8 mouse cellular contexts compared by ENCODE assay signal in genomic region chr11:117890519-117891282, GRCm38 (mm10). TPM values are rescaled to one million over a fixed set of nuclear protein-coding genes. Genes with fewer than 3 reads are reported as not detected.
DNase-seq lines count a peak whose midpoint lies in the region; TF ChIP-seq lines count a peak whose summit lies in the region.
"Had no signal": no experiment of that assay in that cellular context is flagged by ENCODE, and none has a peak within 500 bp of the region (broad histone marks: within the 10 kb centered on the region; RNA-seq: fewer than 3 reads in every experiment).

No protein-coding gene starts in this region.

- no peak overlapping the region for H3K9ac ChIP-seq in CH12.LX (ENCODE audit: insufficient read depth, low read depth)

- dilution Hi-C loops in CH12.LX (cut with MboI; ENCODE audit: extremely low pct_ligation_motif_present, extremely low pct_unique_long_range_greater_than_20kb, low sequenced_read_pairs), result no loop called here

- TF ChIP-seq EP300 in CH12.LX (IDR thresholded peaks at IDR 0.05; ENCODE audit: low read length), result no peak

- peaks cover 7% of the 10 kb centered on the region for H3K9me3 ChIP-seq in CH12.LX (replicated peaks; ENCODE audit: low read length)

- TF ChIP-seq CTCF in CH12.LX (conservative IDR thresholded peaks at IDR 0.05 in 1 of 2, IDR thresholded peaks at IDR 0.05 in 1 of 2; ENCODE audit: low read depth in 2 of 2, low read length in 2 of 2), result peak in 1 of 2 experiments; percentile 58; a peak in 2 of 4 replicates

- H3K4me2 ChIP-seq in CH12.LX (ENCODE audit: insufficient read depth, low read depth, poor library complexity, severe bottlenecking), result no peak overlapping the region

- TF ChIP-seq RAD21 in CH12.LX (IDR thresholded peaks at IDR 0.05; ENCODE audit: low read depth, low read length), result peak; percentile 46

- H3K79me2 ChIP-seq in CH12.LX (replicated peaks; ENCODE audit: control insufficient read depth, extremely low read depth, insufficient read depth, poor library complexity, severe bottlenecking), result no peaks in the 10 kb centered on the region

- in situ Hi-C loops in CH12.LX (cut with MboI; ENCODE audit: low pct_ligation_motif_present, low pct_unique_long_range_greater_than_20kb, low sequenced_read_pairs), result no loop called here

- no peak overlapping the region for H3K27ac ChIP-seq in CH12.LX (ENCODE audit: insufficient read depth, low read depth)

- H3K36me3 ChIP-seq in CH12.LX (replicated peaks in 1 of 2; ENCODE audit: control insufficient read depth in 1 of 2, insufficient read depth in 1 of 2, low read length in 1 of 2), result no peaks in the 10 kb centered on the region

- DNase-seq in 3T3-L1 (ENCODE audit: low read depth, low spot score) (peak; percentile 69), CH12.LX (ENCODE audit: extremely low read depth) (no peak)
- peak; percentile 62 for DNase-seq in gastrocnemius, postnatal 10 days
- peak; percentile 66 to 78 for DNase-seq in kidney, postnatal 4 days
- peak; percentile 64 for DNase-seq in skeletal muscle tissue, adult 2 months (ENCODE audit: low read depth, low spot score)
- no peak for DNase-seq in urinary bladder, postnatal 10 days (ENCODE audit: low spot score)
- no peak for DNase-seq in thymus, postnatal 25 days

- H3K27me3 ChIP-seq in CH12.LX (replicated peaks), result peaks cover 92% of the 10 kb centered on the region

- peaks cover 5 to 11% of the 10 kb centered on the region in 2 experiments; a peak in 3 of 4 replicates for H3K4me1 ChIP-seq in CH12.LX (ENCODE audit: control insufficient read depth in 1 of 2, insufficient read depth in 2 of 2)

- TF ChIP-seq POLR2A in CH12.LX (IDR thresholded peaks at IDR 0.05; ENCODE audit: low read depth, low read length), result no peak

- H3K4me3 ChIP-seq in CH12.LX (replicated peaks in 1 of 3; ENCODE audit: low read depth in 2 of 3, low read length in 2 of 3, poor library complexity in 1 of 3), result no peak overlapping the region
- H3K4me3 ChIP-seq: myocyte had no signal

TF ChIP-seq in CH12.LX, 34 proteins besides CTCF, POLR2A, EP300 and RAD21:
- TF ChIP-seq CHD2 (IDR thresholded peaks at IDR 0.05; ENCODE audit: low read length) (no peak), SMC3 (IDR thresholded peaks at IDR 0.05; ENCODE audit: low read depth, low read length) (peak; percentile 45)

RNA-seq across cellular contexts. Expression of gene Tha1, which starts 17.4 kb away (rescaled TPM):
- not detected in 2 replicates for total RNA-seq in CH12.LX (2012; rRNA removed)
- not detected in 2 replicates for total RNA-seq in CH12.LX (2014; rRNA removed)
- not detected in 2 replicates for polyA plus RNA-seq in CH12.LX (2012; ENCODE audit: insufficient read length, low read depth)
- total RNA-seq in gastrocnemius, postnatal 10 days (2021), result 1 to 10 TPM; 4.7 to 5.6 TPM

RNA-seq across cellular contexts. Expression of gene Tmem235, which starts 30.1 kb away (rescaled TPM):
- total RNA-seq in CH12.LX (2012; rRNA removed) (not detected in 2 replicates), CH12.LX (2014; rRNA removed) (not detected in 2 replicates)
- not detected in 2 replicates for polyA plus RNA-seq in CH12.LX (2012; ENCODE audit: insufficient read length, low read depth)
- not detected for total RNA-seq in gastrocnemius, postnatal 10 days (2021)
- polyA plus RNA-seq: myocyte had no signal

RNA-seq across cellular contexts. Expression of gene Birc5, which starts 41.6 kb away (rescaled TPM):
- 193 and 237 TPM in 2 replicates for total RNA-seq in CH12.LX (2012; rRNA removed)
- 242 and 270 TPM in 2 replicates for total RNA-seq in CH12.LX (2014; rRNA removed)
- polyA plus RNA-seq in CH12.LX (2012; ENCODE audit: insufficient read length, low read depth), result 286 and 289 TPM in 2 replicates
- 10 to 100 TPM; 11.4 to 13.2 TPM for total RNA-seq in gastrocnemius, postnatal 10 days (2021)

Comparison
In these comparisons a context has a peak if more than half of its experiments do, and no peak if none do; other contexts are left out.
1. DNase-seq: peak in 3T3-L1 (single experiment), gastrocnemius, postnatal 10 days (single experiment), kidney, postnatal 4 days (2 of 2) and skeletal muscle tissue, adult 2 months (single experiment); none in CH12.LX (single experiment), urinary bladder, postnatal 10 days (single experiment) and thymus, postnatal 25 days (single experiment).
2. RNA of gene Tha1, which starts 17.4 kb away (total RNA-seq): 4.7 to 5.6 TPM in gastrocnemius, postnatal 10 days; not detected in CH12.LX; every median in the first group is over 4 times any median in the second.
3. RNA of gene Birc5, which starts 41.6 kb away (total RNA-seq): 193 to 270 TPM in CH12.LX; 11.4 to 13.2 TPM in gastrocnemius, postnatal 10 days; every median in the first group is over 10 times any median in the second.